Comparison of ENCODE assay signal across 17 mouse cellular contexts in genomic region chr4:41353265-41353664, GRCm38 (mm10). TPM values are rescaled to one million over a fixed set of nuclear protein-coding genes. Genes with fewer than 3 reads are reported as not detected.
A peak's percentile ranks its signal among the peaks of the same experiment; 100 is the strongest.
DNase-seq lines count a peak whose midpoint lies in the region; ATAC-seq and TF ChIP-seq lines count a peak whose summit lies in the region.
"Had no signal": no experiment of that assay in that cellular context is flagged by ENCODE, and none has a peak within 500 bp of the region (broad histone marks: within the 10 kb centered on the region; RNA-seq: fewer than 3 reads in every experiment).

No protein-coding gene starts in this region.

- DNase-seq in MEL (ENCODE audit: low read depth, low spot score), result peak; percentile 41
- peak; percentile 28 for DNase-seq in induced T-regulatory cell, adult 2 months (ENCODE audit: low read depth)
- no peak for DNase-seq in layer of hippocampus, postnatal 14 days (ENCODE audit: low spot score in 2 of 2)
- DNase-seq in thymus, postnatal 25 days, result no peak
- no peak for DNase-seq in limb, embryonic 10.5 days (ENCODE audit: low spot score)
- DNase-seq: adrenal gland, adult 8-10 months; heart, adult 11 months; heart, postnatal 14 days; kidney, postnatal 10 days had no signal

- no peak overlapping the region for H3K4me3 ChIP-seq in intestine, postnatal 0 days (ENCODE audit: low read depth, low read length)
- no peak overlapping the region for H3K4me3 ChIP-seq in intestine, embryonic 16.5 days (ENCODE audit: low read length)
- H3K4me3 ChIP-seq in MEL (ENCODE audit: control insufficient read depth in 1 of 2, insufficient read depth in 1 of 2, low read depth in 2 of 2, low read length in 2 of 2) (no peak overlapping the region), myocyte (no peak overlapping the region)
- no peak overlapping the region for H3K4me3 ChIP-seq in limb, embryonic 10.5 days
- H3K4me3 ChIP-seq: erythroblast, embryonic 14.5 days; limb, embryonic 12.5 days; stomach, embryonic 15.5 days had no signal

- H3K27me3 ChIP-seq in intestine, postnatal 0 days (replicated peaks; ENCODE audit: control insufficient read depth, insufficient read depth, low read length), result no peaks in the 10 kb centered on the region
- H3K27me3 ChIP-seq in intestine, embryonic 16.5 days (replicated peaks; ENCODE audit: control insufficient read depth, insufficient read depth, low read length), result no peaks in the 10 kb centered on the region
- H3K27me3 ChIP-seq in MEL (ENCODE audit: control insufficient read depth in 1 of 2, insufficient read depth in 2 of 2, low read length in 2 of 2) (no peaks in the 10 kb centered on the region), myocyte (ENCODE audit: control insufficient read depth, insufficient read depth, insufficient read length) (no peaks in the 10 kb centered on the region)
- H3K27me3 ChIP-seq in limb, embryonic 10.5 days (ENCODE audit: low read depth, poor library complexity, severe bottlenecking), result no peaks in the 10 kb centered on the region
- H3K27me3 ChIP-seq: limb, embryonic 12.5 days; stomach, embryonic 15.5 days had no signal

- no peak overlapping the region for H3K9ac ChIP-seq in intestine, postnatal 0 days (ENCODE audit: low read depth, low read length)
- H3K9ac ChIP-seq in intestine, embryonic 16.5 days (ENCODE audit: low read depth, low read length), result no peak overlapping the region
- H3K9ac ChIP-seq in MEL (ENCODE audit: control insufficient read depth, low read depth, low read length, poor library complexity, severe bottlenecking), result no peak overlapping the region
- H3K9ac ChIP-seq: limb, embryonic 12.5 days; stomach, embryonic 15.5 days had no signal

- no peak overlapping the region for H3ac ChIP-seq in myocyte (ENCODE audit: control insufficient read depth, insufficient read length)

- WGBS in intestine, postnatal 0 days, result 83% methylated on average over 1 of the region's 1 CpGs
- 88% methylated on average over 1 of the region's 1 CpGs for WGBS in intestine, embryonic 16.5 days
- WGBS in limb, embryonic 10.5 days, result 96% methylated on average over 1 of the region's 1 CpGs

- TF ChIP-seq CTCF in intestine, postnatal 0 days (IDR thresholded peaks at IDR 0.05; ENCODE audit: low read depth), result 0 out of 2 replicates have a peak, but pooled peaks have one; percentile 13
- no peak for TF ChIP-seq CTCF in MEL (IDR thresholded peaks at IDR 0.05 in 2 of 3, conservative IDR thresholded peaks at IDR 0.05 in 1 of 3; ENCODE audit: control insufficient read depth in 1 of 3, insufficient read depth in 1 of 3, low read depth in 2 of 3, low read length in 3 of 3, poor library complexity in 1 of 3, severe bottlenecking in 1 of 3)

- H3K36me3 ChIP-seq in intestine, postnatal 0 days (ENCODE audit: control insufficient read depth, insufficient read depth), result peaks cover 5% of the 10 kb centered on the region; the same call in 1 of the 2 replicates
- H3K36me3 ChIP-seq in intestine, embryonic 16.5 days (ENCODE audit: control insufficient read depth, insufficient read depth, low read length), result no peaks in the 10 kb centered on the region
- H3K36me3 ChIP-seq in MEL (ENCODE audit: control insufficient read depth in 1 of 2, insufficient read depth in 2 of 2, low read length in 2 of 2) (peaks cover 0 to 20% of the 10 kb centered on the region in 2 experiments; a peak in 3 of 4 replicates), myocyte (ENCODE audit: control insufficient read depth, insufficient read depth) (peaks cover 10% of the 10 kb centered on the region)
- peaks cover 53% of the 10 kb centered on the region for H3K36me3 ChIP-seq in limb, embryonic 10.5 days

- no peak for TF ChIP-seq RAD21 in MEL (IDR thresholded peaks at IDR 0.05; ENCODE audit: low read depth, low read length)

- H3K9me3 ChIP-seq in intestine, postnatal 0 days (ENCODE audit: control insufficient read depth), result no peaks in the 10 kb centered on the region
- H3K9me3 ChIP-seq in intestine, embryonic 16.5 days (ENCODE audit: control insufficient read depth, low read length), result no peaks in the 10 kb centered on the region
- no peaks in the 10 kb centered on the region; the same call in 1 of the 2 replicates for H3K9me3 ChIP-seq in MEL (replicated peaks; ENCODE audit: insufficient read depth, low read length)
- no peaks in the 10 kb centered on the region for H3K9me3 ChIP-seq in limb, embryonic 10.5 days (replicated peaks)
- H3K9me3 ChIP-seq: G1E; stomach, embryonic 15.5 days had no signal

- TF ChIP-seq POLR2A in MEL (IDR thresholded peaks at IDR 0.05; ENCODE audit: control insufficient read depth in 1 of 2, insufficient read depth in 1 of 2, low read depth in 1 of 2, low read length in 2 of 2, poor library complexity in 1 of 2) (no peak), myocyte (IDR thresholded peaks at IDR 0.05; ENCODE audit: insufficient read length, low read depth) (no peak)

- H3K79me2 ChIP-seq in MEL (ENCODE audit: control insufficient read depth, insufficient read depth, low read length, poor library complexity) (peaks cover 26% of the 10 kb centered on the region), myocyte (ENCODE audit: control insufficient read depth, insufficient read depth) (peaks cover 91% of the 10 kb centered on the region)

- no peak for ATAC-seq in intestine, postnatal 0 days
- no peak for ATAC-seq in intestine, embryonic 16.5 days
- ATAC-seq: inflammation-experienced regulatory T-cells, adult 6 months had no signal

- no peak overlapping the region for H3K27ac ChIP-seq in intestine, postnatal 0 days (ENCODE audit: low read depth, low read length)
- no peak overlapping the region for H3K27ac ChIP-seq in intestine, embryonic 16.5 days (ENCODE audit: low read length)
- no peak overlapping the region for H3K27ac ChIP-seq in MEL (ENCODE audit: control insufficient read depth, low read depth, low read length)
- no peak overlapping the region for H3K27ac ChIP-seq in limb, embryonic 10.5 days
- H3K27ac ChIP-seq: limb, embryonic 12.5 days; stomach, embryonic 15.5 days had no signal

- H3K4me2 ChIP-seq in intestine, postnatal 0 days (replicated peaks; ENCODE audit: low read depth), result no peak overlapping the region
- H3K4me2 ChIP-seq in intestine, embryonic 16.5 days (ENCODE audit: low read depth, low read length), result no peak overlapping the region
- no peak overlapping the region for H3K4me2 ChIP-seq in myocyte (ENCODE audit: low read depth)
- H3K4me2 ChIP-seq: limb, embryonic 12.5 days; stomach, embryonic 15.5 days had no signal

- no peaks in the 10 kb centered on the region for H3K4me1 ChIP-seq in intestine, postnatal 0 days (replicated peaks; ENCODE audit: control insufficient read depth, insufficient read depth, low read length)
- no peaks in the 10 kb centered on the region; the same call in 1 of the 2 replicates for H3K4me1 ChIP-seq in intestine, embryonic 16.5 days (ENCODE audit: control insufficient read depth, insufficient read depth, low read length)
- peaks cover 2 to 5% of the 10 kb centered on the region in 2 experiments for H3K4me1 ChIP-seq in MEL (ENCODE audit: control insufficient read depth in 1 of 2, insufficient read depth in 2 of 2, low read length in 2 of 2)
- H3K4me1 ChIP-seq in limb, embryonic 10.5 days, result peaks cover 7% of the 10 kb centered on the region; the same call in 1 of the 2 replicates

- no peak for TF ChIP-seq EP300 in MEL (IDR thresholded peaks at IDR 0.05; ENCODE audit: low read depth in 1 of 2, low read length in 2 of 2)

TF ChIP-seq in MEL, 35 proteins besides CTCF, POLR2A, EP300 and RAD21 (continues in another document):
- TF ChIP-seq ELF1 (IDR thresholded peaks at IDR 0.05; ENCODE audit: low read depth, low read length) (no peak), RCOR1 (IDR thresholded peaks at IDR 0.05; ENCODE audit: low read depth, low read length) (peak; percentile 41; the same call in 1 of the 2 replicates), CHD1 (IDR thresholded peaks at IDR 0.05; ENCODE audit: low read depth, low read length) (no peak), ETS1 (IDR thresholded peaks at IDR 0.05; ENCODE audit: low read depth, low read length) (no peak), ZKSCAN1 (IDR thresholded peaks at IDR 0.05; ENCODE audit: low read depth, low read length) (no peak), GABPA (IDR thresholded peaks at IDR 0.05; ENCODE audit: low read depth, low read length) (no peak), TAL1 (IDR thresholded peaks at IDR 0.05; ENCODE audit: low read length) (no peak), SIN3A (IDR thresholded peaks at IDR 0.05; ENCODE audit: low read length) (no peak)

TF ChIP-seq in myocyte, 11 proteins besides CTCF, POLR2A, EP300 and RAD21:
- TF ChIP-seq CEBPB (IDR thresholded peaks at IDR 0.05; ENCODE audit: insufficient read depth, poor library complexity, severe bottlenecking) (peak; percentile 64; the same call in 1 of the 2 replicates), E2F4 (IDR thresholded peaks at IDR 0.05; ENCODE audit: insufficient read depth) (no peak)

RNA-seq across cellular contexts. Expression of gene Ubap1, which starts 4.5 kb away (rescaled TPM):
- 36.3 and 44.7 TPM in 2 replicates for polyA plus RNA-seq in intestine, postnatal 0 days (2015; fragmentation: Nextera tagmentation; extraction: Ambion mirVana)
- polyA plus RNA-seq in intestine, embryonic 16.5 days (2015; fragmentation: Nextera tagmentation; extraction: Ambion mirVana), result 46.5 and 52.1 TPM in 2 replicates
- 9.1 and 12.8 TPM in 2 replicates for total RNA-seq in MEL (2012; rRNA removed)
- polyA plus RNA-seq in MEL (2012; ENCODE audit: insufficient read depth in 1 of 2, insufficient read length in 2 of 2, low read depth in 1 of 2, low replicate concordance in 2 of 2, missing spikeins in 1 of 2), result 10 to 100 TPM in 1 of 2 experiments, not detected in 1; 15.7 TPM
- 29.2 TPM for polyA plus RNA-seq in myocyte (2012; fragmentation: generic; extraction: Trizol)
- 10 to 100 TPM; 44.0 to 44.3 TPM for total RNA-seq in layer of hippocampus, postnatal 14 days (2021)
- polyA plus RNA-seq in limb, embryonic 10.5 days (2016; fragmentation: Nextera tagmentation; extraction: Ambion mirVana), result 58.6 and 59.4 TPM in 2 replicates

RNA-seq across cellular contexts. Expression of gene Dcaf12, which starts 38.6 kb away (rescaled TPM):
- 27.0 and 29.1 TPM in 2 replicates for polyA plus RNA-seq in intestine, postnatal 0 days (2015; fragmentation: Nextera tagmentation; extraction: Ambion mirVana)
- 51.1 and 51.4 TPM in 2 replicates for polyA plus RNA-seq in intestine, embryonic 16.5 days (2015; fragmentation: Nextera tagmentation; extraction: Ambion mirVana)
- 24.3 and 25.9 TPM in 2 replicates for total RNA-seq in MEL (2012; rRNA removed)
- polyA plus RNA-seq in MEL (2012; ENCODE audit: insufficient read depth in 1 of 2, insufficient read length in 2 of 2, low read depth in 1 of 2, low replicate concordance in 2 of 2, missing spikeins in 1 of 2) (10 to 100 TPM in 1 of 2 experiments, not detected in 1; 49.2 TPM), myocyte (2012; fragmentation: generic; extraction: Trizol) (27.1 TPM)
- 10 to 100 TPM; 51.0 to 54.5 TPM for total RNA-seq in layer of hippocampus, postnatal 14 days (2021)
- polyA plus RNA-seq in limb, embryonic 10.5 days (2016; fragmentation: Nextera tagmentation; extraction: Ambion mirVana), result 55.0 and 59.5 TPM in 2 replicates

Comparison
In these comparisons a context has a peak if more than half of its experiments do, and no peak if none do; other contexts are left out.
1. DNase-seq: peak in MEL (single experiment) and induced T-regulatory cell, adult 2 months (single experiment); none in layer of hippocampus, postnatal 14 days (0 of 2), thymus, postnatal 25 days (single experiment) and limb, embryonic 10.5 days (single experiment).